Mouse (Mus musculus) cerebellum, adult 2 months (tissue): Measurements from ENCODE around the gene Chst3. TPM values are rescaled to one million over a fixed set of nuclear protein-coding genes. Genes with fewer than 3 reads are reported as not detected.
"Not testable (repeated sequence)": the region's sequence is repeated elsewhere in the genome, so short reads cannot be mapped to it uniquely, and the experiment has no call there.

Source experiments
- DNase-seq, 2 experiments: peaks; one replicate each; pipeline ENCODE4 v3.0.0; 2021
- H3K27ac ChIP-seq: fragments of 200-500 bp; 2 replicates; pipeline ENCODE4 v1.5.1; 2012; ENCODE audit warnings: low read length, control low read depth, inconsistent platforms; ENCODE audit not compliant: insufficient read depth
- H3K27me3 ChIP-seq: fragments of 200-500 bp; 2 replicates; pipeline ENCODE4 v1.6.1; 2012; ENCODE audit warnings: inconsistent platforms, mild to moderate bottlenecking, low read length, moderate library complexity; ENCODE audit not compliant: control insufficient read depth, insufficient read depth
- H3K4me1 ChIP-seq: fragments of 200-500 bp; 2 replicates; pipeline ENCODE4 v1.6.1; 2011; ENCODE audit warnings: low read length; ENCODE audit not compliant: control insufficient read depth, insufficient read depth
- H3K4me3 ChIP-seq: fragments of 200-500 bp; replicated peaks from 2 replicates; pipeline ENCODE3; 2011; ENCODE audit warnings: mild to moderate bottlenecking, low read depth, low read length, control low read depth; ENCODE audit not compliant: insufficient read depth
- CTCF ChIP-seq: fragments of 200-500 bp; IDR thresholded peaks from 2 replicates; pipeline ENCODE4 v1.5.1; 2011; ENCODE audit warnings: low read depth, mild to moderate bottlenecking, control low read depth, low read length, moderate library complexity, borderline replicate concordance; ENCODE audit not compliant: insufficient read depth
- POLR2A ChIP-seq: fragments of 200-500 bp; IDR thresholded peaks from 2 replicates; pipeline ENCODE4 v1.6.1; 2011; ENCODE audit warnings: low read length, control low read depth, borderline replicate concordance; ENCODE audit not compliant: insufficient read depth
- WGBS: fragments of 180-500 bp; shearing (Covaris S2); methylation state at CpG from one replicate; pipeline ENCODE4 v1.1.7; 2018; 5-methylcytosine and 5-hydroxymethylcytosine counted together
- polyA plus RNA-seq: library from polyadenylated mRNA; depleted of rRNA; stranded (reverse); fragments of >200 nt; gene quantifications from 2 replicates; pipeline ENCODE4 v1.2.3, GENCODE M21; 2012

Gene Chst3
- polyA plus RNA-seq, 1 experiment: 2.2 TPM

- Histone ChIP-seq H3K4me3 (no peak overlapping the region), H3K4me1 (no peaks in the 10 kb centered on the region; the same call in 1 of the 2 replicates), H3K27me3 (no peaks in the 10 kb centered on the region; the same call in 1 of the 2 replicates), H3K27ac (no peak overlapping the region)
- 73% methylated on average over 6 of the region's 6 CpGs for WGBS
- TF ChIP-seq CTCF (no peak), POLR2A (no peak)
- DNase-seq: no peak
These were observed 10.1 kb upstream of the Chst3 start for GRCm38 (mm10) chr10:60229113-60229512.

GRCm38 (mm10) chr10:60227666-60228065 lies 8.6 kb upstream of the Chst3 start:
- no peak overlapping the region for H3K4me3 ChIP-seq
- WGBS: 82% methylated on average over 4 of the region's 4 CpGs
- no peaks in the 10 kb centered on the region; the same call in 1 of the 2 replicates for H3K4me1 ChIP-seq
- H3K27ac ChIP-seq: no peak overlapping the region
- TF ChIP-seq POLR2A (no peak), CTCF (no peak)
- no peaks in the 10 kb centered on the region; the same call in 1 of the 2 replicates for H3K27me3 ChIP-seq
- DNase-seq: no peak

DNA sequence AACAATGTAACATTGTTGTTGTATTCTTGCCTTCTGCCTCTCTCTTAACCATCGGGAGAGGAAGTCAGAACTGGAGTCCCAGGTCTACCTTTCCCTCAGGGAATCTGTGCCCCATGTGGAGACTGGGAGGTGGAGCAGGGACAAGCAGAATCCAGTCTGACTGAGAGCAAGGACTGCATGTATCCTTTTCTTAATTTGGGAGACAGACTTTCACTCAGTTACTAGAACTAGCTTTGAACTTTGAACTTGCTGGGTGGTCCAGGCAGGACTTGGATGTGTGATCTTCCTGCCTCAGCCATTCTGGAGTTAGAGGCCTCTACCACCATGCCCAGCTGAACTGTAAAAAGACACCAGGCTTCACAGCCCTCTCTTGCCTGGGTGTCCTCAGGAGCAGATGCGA lies 5.5 kb upstream of the Chst3 start:
- no peak for TF ChIP-seq CTCF
- TF ChIP-seq POLR2A: no peak
- Histone ChIP-seq H3K4me3 (no peak overlapping the region), H3K4me1 (no peaks in the 10 kb centered on the region; the same call in 1 of the 2 replicates), H3K27me3 (no peaks in the 10 kb centered on the region; the same call in 1 of the 2 replicates), H3K27ac (no peak overlapping the region)
- 78% methylated on average over 2 of the region's 2 CpGs for WGBS
- DNase-seq: no peak

DNA sequence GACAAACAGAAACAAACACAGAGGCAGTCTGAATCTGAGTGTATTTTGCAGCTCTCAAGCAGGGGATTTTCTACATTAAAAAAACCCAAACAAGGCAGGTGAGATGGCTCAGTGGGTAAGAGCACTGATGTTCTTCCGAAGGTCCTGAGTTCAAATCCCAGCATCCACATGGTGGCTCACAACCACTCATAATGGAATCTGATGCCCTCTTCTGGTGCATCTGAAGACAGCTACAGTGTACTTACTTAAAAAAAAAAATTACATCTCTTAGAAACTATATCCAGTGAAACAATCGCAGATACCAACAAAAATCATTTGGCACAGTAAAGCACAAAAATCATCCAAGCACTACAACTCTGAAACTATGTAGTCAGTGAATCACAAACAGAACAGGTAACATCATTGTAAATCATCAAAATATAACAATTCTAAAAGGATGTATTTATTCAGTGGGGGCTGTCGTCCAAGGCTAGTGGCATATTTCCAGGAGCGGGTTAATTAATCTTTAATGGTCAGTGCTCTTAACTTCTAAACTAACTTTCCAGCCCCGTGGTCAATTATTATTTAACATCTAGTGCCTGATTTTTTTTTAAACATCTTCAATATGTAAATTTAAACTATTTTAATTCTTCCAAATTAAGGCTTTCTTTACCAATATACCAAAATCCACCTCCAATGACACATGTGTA lies 2.7 kb upstream of the Chst3 start:
- not testable (repeated sequence) for H3K27me3 ChIP-seq, H3K27ac ChIP-seq, H3K4me1 ChIP-seq, H3K4me3 ChIP-seq, DNase-seq
- WGBS: 81% methylated on average over 5 of the region's 5 CpGs

DNA sequence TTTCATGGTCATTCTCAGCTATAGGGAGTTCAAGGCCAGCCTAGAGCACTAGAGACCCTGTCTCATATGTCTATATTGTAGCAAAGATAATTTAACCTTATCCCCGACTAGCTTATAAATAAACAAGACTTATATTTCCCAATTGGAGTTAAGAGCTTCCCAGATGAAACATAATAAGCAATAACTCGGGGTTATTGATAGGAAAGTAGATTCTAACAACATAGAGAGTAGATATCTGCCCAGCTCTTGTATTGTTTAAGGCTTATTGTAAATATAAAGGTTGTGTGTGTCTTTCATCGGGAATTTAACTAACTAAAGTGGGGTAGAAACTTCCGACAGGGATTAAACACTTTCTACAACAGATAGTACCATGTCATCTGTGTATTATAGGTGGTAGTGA lies 1.5 kb upstream of the Chst3 start:
- H3K4me3 ChIP-seq: no peak overlapping the region
- no peaks in the 10 kb centered on the region; the same call in 1 of the 2 replicates for H3K27me3 ChIP-seq
- TF ChIP-seq POLR2A (no peak), CTCF (no peak)
- 95% methylated on average over 4 of the region's 4 CpGs for WGBS
- DNase-seq: no peak
- no peaks in the 10 kb centered on the region for H3K4me1 ChIP-seq
- H3K27ac ChIP-seq: no peak overlapping the region

DNA sequence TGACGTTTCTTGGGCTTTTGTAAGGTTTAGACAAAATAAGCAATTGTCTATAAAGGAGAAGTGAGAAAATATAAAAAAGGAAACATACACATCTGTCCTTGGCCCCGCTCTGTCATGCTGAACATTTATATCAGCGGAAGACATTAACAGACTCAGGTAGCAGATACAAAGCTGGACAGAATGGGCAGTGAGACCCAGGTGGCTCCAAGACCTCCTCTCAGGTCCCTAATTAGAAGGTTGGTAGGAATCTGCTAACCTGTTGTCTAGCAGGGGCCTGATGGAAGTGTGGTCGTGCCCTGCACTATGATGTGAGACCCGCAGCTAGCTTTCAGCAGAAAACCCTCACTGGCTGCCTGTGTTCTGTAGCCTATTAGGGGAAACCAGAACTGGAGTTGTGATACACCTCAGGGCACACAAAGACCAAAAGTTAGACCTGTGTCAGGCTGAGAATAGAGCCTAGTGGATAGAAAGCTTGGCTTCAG lies 1.0 kb upstream of the Chst3 start:
- 94% methylated on average over 5 of the region's 5 CpGs for WGBS
- no peak for TF ChIP-seq POLR2A
- TF ChIP-seq CTCF: no peak
- DNase-seq: no peak

GRCm38 (mm10) chr10:60218033-60218590 lies 948 bp downstream of the Chst3 start:
- TF ChIP-seq POLR2A (no peak), CTCF (no peak)
- no peak for DNase-seq
- Histone ChIP-seq H3K4me3 (no peak overlapping the region), H3K27me3 (no peaks in the 10 kb centered on the region; the same call in 1 of the 2 replicates), H3K4me1 (no peaks in the 10 kb centered on the region), H3K27ac (no peak overlapping the region)
- 57% methylated on average over 18 of the region's 18 CpGs for WGBS

More for the DNA sequence above, 1.0 kb upstream of the Chst3 start:
- H3K4me1 ChIP-seq: no peaks in the 10 kb centered on the region
- H3K27me3 ChIP-seq: no peaks in the 10 kb centered on the region; the same call in 1 of the 2 replicates
- no peak overlapping the region for H3K4me3 ChIP-seq
- no peak overlapping the region for H3K27ac ChIP-seq
